Mouse (Mus musculus) spleen, adult 2 months (tissue): ENCODE results near the gene Ehd4.

Source experiments
- CTCF ChIP-seq: fragments of 200-500 bp; IDR thresholded peaks from 2 replicates; pipeline ENCODE4 v1.5.1; 2011; ENCODE audit warnings: mild to moderate bottlenecking, inconsistent platforms; ENCODE audit not compliant: insufficient read depth, insufficient read length, insufficient replicate concordance; ENCODE audit errors: extremely low read depth
- POLR2A ChIP-seq: fragments of 200-500 bp; IDR thresholded peaks from 2 replicates; pipeline ENCODE4 v1.6.1; 2011; ENCODE audit warnings: low read depth, low read length, inconsistent platforms

DNA sequence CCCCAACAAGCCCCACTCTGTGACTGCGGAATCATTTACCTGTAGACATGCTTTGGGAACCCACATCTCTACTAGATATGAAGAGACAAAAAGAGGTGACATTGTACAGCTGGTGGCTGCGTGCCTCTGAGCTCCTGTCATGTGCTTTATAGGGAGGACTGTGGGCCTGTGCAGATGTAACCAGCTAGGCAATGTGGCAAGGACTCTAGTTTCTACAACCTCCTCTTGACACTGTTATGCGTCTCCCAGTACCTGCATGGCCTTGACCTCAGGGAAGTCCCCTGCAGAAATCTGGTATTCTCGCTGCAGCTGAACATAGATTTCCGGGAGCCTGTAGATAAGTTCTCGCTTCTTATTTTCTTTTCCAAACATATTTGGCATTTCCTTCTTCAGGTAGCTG lies 57.7 kb downstream of the Ehd4 start:
- TF ChIP-seq CTCF (no peak), POLR2A (no peak)
